Mouse (Mus musculus) testis, adult 2 months (tissue): ENCODE data around the gene Gnai3. TPM values are rescaled to one million over a fixed set of nuclear protein-coding genes. Genes with fewer than 3 reads are reported as not detected.

Experiments
- H3K27ac ChIP-seq: fragments of 200-500 bp; 2 replicates; pipeline ENCODE4 v1.5.1; 2012; ENCODE audit warnings: low read depth, low read length; ENCODE audit not compliant: control insufficient read depth, insufficient read depth
- H3K27me3 ChIP-seq: fragments of 200-500 bp; 2 replicates; pipeline ENCODE4 v1.6.1; 2012; ENCODE audit warnings: mild to moderate bottlenecking, low read length, moderate library complexity; ENCODE audit not compliant: control insufficient read depth, insufficient read depth
- H3K36me3 ChIP-seq: fragments of 200-500 bp; 2 replicates; pipeline ENCODE4 v1.6.1; 2012; ENCODE audit warnings: mild to moderate bottlenecking, low read length; ENCODE audit not compliant: control insufficient read depth, insufficient read depth
- H3K4me1 ChIP-seq: fragments of 200-500 bp; 2 replicates; pipeline ENCODE4 v1.6.1; 2012; ENCODE audit warnings: low read length; ENCODE audit not compliant: control insufficient read depth, insufficient read depth
- H3K4me3 ChIP-seq: fragments of 200-500 bp; 2 replicates; pipeline ENCODE4 v1.5.1; 2012; ENCODE audit warnings: low read depth, mild to moderate bottlenecking, low read length, moderate library complexity, mixed read lengths; ENCODE audit not compliant: control insufficient read depth
- CTCF ChIP-seq: fragments of 200-500 bp; IDR thresholded peaks from 2 replicates; pipeline ENCODE4 v1.5.1; 2012; ENCODE audit warnings: low read depth, mild to moderate bottlenecking, inconsistent platforms, low read length, moderate library complexity; ENCODE audit not compliant: control insufficient read depth, insufficient read depth, insufficient replicate concordance
- POLR2A ChIP-seq: fragments of 200-500 bp; IDR thresholded peaks from 2 replicates; pipeline ENCODE4 v1.6.1; 2012; ENCODE audit warnings: low read depth, mild to moderate bottlenecking, inconsistent platforms, low read length, moderate library complexity; ENCODE audit not compliant: control insufficient read depth
- polyA plus RNA-seq: library from polyadenylated mRNA; depleted of rRNA; stranded (reverse); fragments of >200 nt; gene quantifications from 2 replicates; pipeline ENCODE4 v1.2.3, GENCODE M21; 2012; rRNA removed

The Gnai3 gene
- polyA plus RNA-seq, 1 experiment: 15.8 TPM

GRCm38 (mm10) chr3:108062648-108063047, 83.3 kb downstream of the Gnai3 start:
- Histone ChIP-seq H3K27ac (no peak overlapping the region), H3K27me3 (no peaks in the 10 kb centered on the region), H3K4me1 (no peaks in the 10 kb centered on the region), H3K4me3 (no peak overlapping the region), H3K36me3 (no peaks in the 10 kb centered on the region)
- TF ChIP-seq CTCF (no peak), POLR2A (no peak)

- Histone ChIP-seq H3K27me3 (no peaks in the 10 kb centered on the region), H3K4me1 (no peaks in the 10 kb centered on the region), H3K36me3 (no peaks in the 10 kb centered on the region), H3K27ac (no peak overlapping the region), H3K4me3 (no peak overlapping the region)
- TF ChIP-seq CTCF: no peak
- TF ChIP-seq POLR2A: no peak
Measured at GRCm38 (mm10) chr3:108061420-108061819, 84.5 kb downstream of the Gnai3 start.

Other genes with a start within 250 kb of the Gnai3 start
- gene Gstm7, start 214.3 kb downstream of the Gnai3 start, polyA plus RNA-seq: 85.5 and 86.7 TPM in 2 replicates
- gene Gstm6, start 202.4 kb downstream of the Gnai3 start, polyA plus RNA-seq: 59.3 and 78.5 TPM in 2 replicates
- 0.19 TPM in 1 of 2 replicates, not detected in the other for gene Gstm3, start 176.9 kb downstream of the Gnai3 start, polyA plus RNA-seq
- gene Gstm2, start 159.7 kb downstream of the Gnai3 start, polyA plus RNA-seq: 246 and 344 TPM in 2 replicates
- 547 and 702 TPM in 2 replicates for gene Gstm1, start 128.2 kb downstream of the Gnai3 start, polyA plus RNA-seq
- gene Gstm4, start 101.3 kb downstream of the Gnai3 start, polyA plus RNA-seq: 18.9 and 20.7 TPM in 2 replicates
- 15.0 and 16.6 TPM in 2 replicates for gene Ampd2, start 59.5 kb downstream of the Gnai3 start, polyA plus RNA-seq
- 0.40 and 0.71 TPM in 2 replicates for gene Gnat2, start 53.4 kb downstream of the Gnai3 start, polyA plus RNA-seq
- gene Gpr61, start 8.7 kb upstream of the Gnai3 start, polyA plus RNA-seq: 1.4 and 1.5 TPM in 2 replicates
- gene Amigo1, start 40.2 kb upstream of the Gnai3 start, polyA plus RNA-seq: 1.1 and 2.2 TPM in 2 replicates
- gene Cyb561d1, start 55.1 kb upstream of the Gnai3 start, polyA plus RNA-seq: 1.7 and 2.2 TPM in 2 replicates
- gene Atxn7l2, start 64.8 kb upstream of the Gnai3 start, polyA plus RNA-seq: 9.2 and 11.0 TPM in 2 replicates
- gene Sypl2, start 80.5 kb upstream of the Gnai3 start, polyA plus RNA-seq: 0.59 and 0.88 TPM in 2 replicates
- gene Psma5, start 110.8 kb upstream of the Gnai3 start, polyA plus RNA-seq: 31.5 and 38.2 TPM in 2 replicates
- 51.4 and 55.4 TPM in 2 replicates for gene Sort1, start 137.9 kb upstream of the Gnai3 start, polyA plus RNA-seq
- 0.12 and 0.20 TPM in 2 replicates for gene Mybphl, start 218.8 kb upstream of the Gnai3 start, polyA plus RNA-seq
- 0.54 and 1.1 TPM in 2 replicates for gene Psrc1, start 237.7 kb upstream of the Gnai3 start, polyA plus RNA-seq